Mouse (Mus musculus) brain, embryonic 14.5 days (tissue): ENCODE measurements around the gene Kremen1.

Experiments used
- CTCF ChIP-seq: fragments of 200-500 bp; IDR thresholded peaks from 2 replicates; pipeline ENCODE4 v1.5.1; 2012; ENCODE audit warnings: inconsistent platforms, mild to moderate bottlenecking, moderate library complexity, borderline replicate concordance; ENCODE audit not compliant: insufficient read depth, insufficient read length; ENCODE audit errors: extremely low read depth
- POLR2A ChIP-seq: fragments of 200-500 bp; IDR thresholded peaks from 2 replicates; pipeline ENCODE4 v1.6.1; 2012; ENCODE audit warnings: mild to moderate bottlenecking, inconsistent platforms, borderline replicate concordance; ENCODE audit not compliant: poor library complexity, insufficient read depth, insufficient read length, severe bottlenecking; ENCODE audit errors: extremely low read depth

DNA sequence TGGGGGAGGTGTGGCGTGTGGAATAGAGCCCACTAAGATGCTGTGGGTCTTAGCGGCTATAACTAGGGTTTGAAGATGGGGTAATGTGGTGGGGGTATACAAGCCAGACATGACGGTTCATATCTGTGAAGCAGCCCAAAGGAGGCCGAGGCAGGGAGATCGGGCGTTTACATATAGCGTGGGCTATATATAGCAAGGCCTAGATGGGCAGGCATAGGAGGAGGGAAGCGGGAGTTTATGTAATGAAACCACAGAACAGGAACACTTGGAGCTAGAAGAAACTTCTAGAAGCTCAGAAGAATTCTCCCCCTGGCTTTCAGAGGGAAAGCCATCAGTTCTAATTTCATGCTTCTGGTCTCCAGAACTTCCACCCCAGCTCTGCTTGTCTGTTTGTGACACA is 97.9 kb downstream of the Kremen1 start:
- TF ChIP-seq CTCF (no peak), POLR2A (no peak)
